Mouse (Mus musculus) MEL (cell line): ENCODE data around the gene Vrk3. TPM values are rescaled to one million over a fixed set of nuclear protein-coding genes. Genes with fewer than 3 reads are reported as not detected.
A peak's percentile ranks its signal among the peaks of the same experiment; 100 is the strongest.

Source experiments
- DNase-seq: peaks from one replicate; pipeline ENCODE4 v3.0.0; 2011; ENCODE audit warnings: low read depth, low spot score
- H3K27ac ChIP-seq: 2 replicates; pipeline ENCODE4 v1.5.1; 2012; ENCODE audit warnings: low read depth, mild to moderate bottlenecking, control low read depth, low read length, moderate library complexity; ENCODE audit not compliant: control insufficient read depth
- H3K27me3 ChIP-seq, 2 experiments: fragments of 150-350 bp in 1 of 2; sonication (generic) in 1 of 2; 2 replicates each; pipeline ENCODE4 v1.6.1; 2012; ENCODE audit warnings: low read length in 2 of 2, mild to moderate bottlenecking in 2 of 2, improper control_type of control experiment in 1 of 2, moderate library complexity in 1 of 2; ENCODE audit not compliant: insufficient read depth in 2 of 2, control insufficient read depth in 1 of 2
- H3K36me3 ChIP-seq, 2 experiments: 2 replicates each; pipeline ENCODE4 v1.6.1; 2012 to 2014; ENCODE audit warnings: low read length in 2 of 2, improper control_type of control experiment in 1 of 2, inconsistent platforms in 1 of 2, mild to moderate bottlenecking in 1 of 2; ENCODE audit not compliant: insufficient read depth in 2 of 2, control insufficient read depth in 1 of 2
- H3K4me1 ChIP-seq, 2 experiments: fragments of 150-350 bp in 1 of 2; sonication (generic) in 1 of 2; 2 replicates each; pipeline ENCODE4 v1.6.1; 2012; ENCODE audit warnings: low read length in 2 of 2, improper control_type of control experiment in 1 of 2, mild to moderate bottlenecking in 1 of 2; ENCODE audit not compliant: insufficient read depth in 2 of 2, control insufficient read depth in 1 of 2
- H3K4me3 ChIP-seq, 2 experiments: fragments of 150-350 bp in 1 of 2; sonication (generic) in 1 of 2; 2 replicates each; pipeline ENCODE4 v1.5.1; 2012; ENCODE audit warnings: low read depth in 2 of 2, low read length in 2 of 2, mild to moderate bottlenecking in 2 of 2, moderate library complexity in 2 of 2, control low read depth in 1 of 2, improper control_type of control experiment in 1 of 2; ENCODE audit not compliant: control insufficient read depth in 1 of 2, insufficient read depth in 1 of 2
- H3K79me2 ChIP-seq: 2 replicates; pipeline ENCODE4 v1.6.1; 2012; ENCODE audit warnings: mild to moderate bottlenecking, low read length, moderate library complexity; ENCODE audit not compliant: control insufficient read depth, poor library complexity, insufficient read depth
- H3K9ac ChIP-seq: 2 replicates; pipeline ENCODE4 v1.6.1; 2012; ENCODE audit warnings: low read depth, mild to moderate bottlenecking, control low read depth, low read length, moderate library complexity; ENCODE audit not compliant: control insufficient read depth, poor library complexity, severe bottlenecking
- H3K9me3 ChIP-seq: fragments of 150-350 bp; sonication (generic); replicated peaks from 2 replicates; pipeline ENCODE4 v1.6.1; 2012; ENCODE audit warnings: mild to moderate bottlenecking, low read length, improper control_type of control experiment, moderate library complexity; ENCODE audit not compliant: insufficient read depth
- CHD1 ChIP-seq: IDR thresholded peaks from 2 replicates; pipeline ENCODE4 v1.6.1; 2012; ENCODE audit warnings: low read depth, mild to moderate bottlenecking, inconsistent platforms, low read length, improper control_type of control experiment
- CHD2 ChIP-seq: IDR thresholded peaks from 2 replicates; pipeline ENCODE4 v1.6.1; 2011; ENCODE audit warnings: low read length, improper control_type of control experiment
- ELF1 ChIP-seq: IDR thresholded peaks from 2 replicates; pipeline ENCODE4 v1.6.1; 2014; ENCODE audit warnings: low read depth, mild to moderate bottlenecking, inconsistent platforms, low read length, improper control_type of control experiment, moderate library complexity
- GATA1 ChIP-seq: IDR thresholded peaks from 2 replicates; pipeline ENCODE4 v1.6.1; 2011; ENCODE audit warnings: low read depth, low read length, improper control_type of control experiment
- HCFC1 ChIP-seq: IDR thresholded peaks from 2 replicates; pipeline ENCODE4 v1.6.1; 2012; ENCODE audit warnings: low read depth, mild to moderate bottlenecking, inconsistent platforms, low read length, improper control_type of control experiment, moderate library complexity
- KAT2A ChIP-seq: conservative IDR thresholded peaks from 2 replicates; pipeline ENCODE4 v1.6.1; 2012; ENCODE audit warnings: low read depth, low read length, improper control_type of control experiment, inconsistent platforms
- MAFK ChIP-seq: IDR thresholded peaks from 2 replicates; pipeline ENCODE4 v1.6.1; 2011; ENCODE audit warnings: low read depth, mild to moderate bottlenecking, low read length, improper control_type of control experiment, borderline replicate concordance
- MEF2A ChIP-seq: IDR thresholded peaks from 2 replicates; pipeline ENCODE4 v1.6.1; 2014; ENCODE audit warnings: low read depth, mild to moderate bottlenecking, inconsistent platforms, low read length, improper control_type of control experiment; ENCODE audit not compliant: poor library complexity, insufficient replicate concordance, severe bottlenecking; ENCODE audit errors: extremely low read depth
- MXI1 ChIP-seq: IDR thresholded peaks from 2 replicates; pipeline ENCODE4 v1.6.1; 2011; ENCODE audit warnings: mild to moderate bottlenecking, low read depth, low read length, improper control_type of control experiment
- MYB ChIP-seq: IDR thresholded peaks from 2 replicates; pipeline ENCODE4 v1.6.1; 2011; ENCODE audit warnings: mild to moderate bottlenecking, low read depth, low read length, improper control_type of control experiment
- NELFE ChIP-seq: IDR thresholded peaks from 2 replicates; pipeline ENCODE4 v1.6.1; 2011; ENCODE audit warnings: low read depth, low read length, improper control_type of control experiment
- POLR2AphosphoS5 ChIP-seq: IDR thresholded peaks from 2 replicates; pipeline ENCODE4 v1.6.1; 2012; ENCODE audit warnings: low read depth, borderline replicate concordance, mild to moderate bottlenecking, inconsistent platforms, low read length, moderate library complexity, mixed read lengths
- RCOR1 ChIP-seq: IDR thresholded peaks from 2 replicates; pipeline ENCODE4 v1.6.1; 2012; ENCODE audit warnings: low read depth, mild to moderate bottlenecking, inconsistent platforms, low read length, improper control_type of control experiment
- SIN3A ChIP-seq: IDR thresholded peaks from 2 replicates; pipeline ENCODE4 v1.6.1; 2012; ENCODE audit warnings: low read length, improper control_type of control experiment, inconsistent platforms
- SMC3 ChIP-seq: IDR thresholded peaks from 2 replicates; pipeline ENCODE4 v1.6.1; 2011; ENCODE audit warnings: low read depth, low read length, improper control_type of control experiment
- TCF12 ChIP-seq: IDR thresholded peaks from 2 replicates; pipeline ENCODE4 v1.6.1; 2014; ENCODE audit warnings: low read depth, mild to moderate bottlenecking, inconsistent platforms, low read length, improper control_type of control experiment, moderate library complexity
- UBTF ChIP-seq: IDR thresholded peaks from 2 replicates; pipeline ENCODE4 v1.6.1; 2012; ENCODE audit warnings: low read depth, mild to moderate bottlenecking, inconsistent platforms, low read length, improper control_type of control experiment, moderate library complexity, borderline replicate concordance; ENCODE audit not compliant: insufficient read depth
- ZKSCAN1 ChIP-seq: IDR thresholded peaks from 2 replicates; pipeline ENCODE4 v1.6.1; 2012; ENCODE audit warnings: low read depth, mild to moderate bottlenecking, inconsistent platforms, low read length, improper control_type of control experiment, moderate library complexity
- polyA plus RNA-seq, 2 experiments: library from polyadenylated mRNA; stranded (reverse) in 1 of 2; unstranded in 1 of 2; fragments of >175 nt in 1 of 2; fragments of >200 nt in 1 of 2; gene quantifications; 2 replicates each; pipeline versions ENCODE4 v1.2.1 to v1.2.4; 2012; ENCODE audit warnings: low replicate concordance in 2 of 2, low read depth in 1 of 2; ENCODE audit not compliant: insufficient read length in 2 of 2, insufficient read depth in 1 of 2, missing spikeins in 1 of 2
- total RNA-seq: library from RNA; depleted of rRNA; stranded (reverse); fragments of 300-350 nt; gene quantifications from 2 replicates; pipeline ENCODE4 v1.2.3, GENCODE M21; 2012

Vrk3 gene
- total and polyA plus RNA-seq, 3 experiments, result 24.9 to 55.6 TPM; not detected in 1

- H3K9ac ChIP-seq, result no peak overlapping the region
- H3K36me3 ChIP-seq, result no peaks in the 10 kb centered on the region; a peak in 2 of 4 replicates
- no peaks in the 10 kb centered on the region for H3K27me3 ChIP-seq
- H3K4me1 ChIP-seq, result no peaks in the 10 kb centered on the region
- no peaks in the 10 kb centered on the region for H3K9me3 ChIP-seq
- no peaks in the 10 kb centered on the region for H3K79me2 ChIP-seq
- no peak overlapping the region for H3K4me3 ChIP-seq
- no peak overlapping the region for H3K27ac ChIP-seq
- no peak for DNase-seq
- TF ChIP-seq MEF2A, result no peak
- TF ChIP-seq ELF1, result no peak
- TF ChIP-seq HCFC1, result no peak
- peak; percentile 65 for TF ChIP-seq MAFK
- TF ChIP-seq, all 39 proteins: peak for 1
Observed at GRCm38 (mm10) chr7:44757164-44757563, 9.0 kb downstream of the Vrk3 start.

DNA sequence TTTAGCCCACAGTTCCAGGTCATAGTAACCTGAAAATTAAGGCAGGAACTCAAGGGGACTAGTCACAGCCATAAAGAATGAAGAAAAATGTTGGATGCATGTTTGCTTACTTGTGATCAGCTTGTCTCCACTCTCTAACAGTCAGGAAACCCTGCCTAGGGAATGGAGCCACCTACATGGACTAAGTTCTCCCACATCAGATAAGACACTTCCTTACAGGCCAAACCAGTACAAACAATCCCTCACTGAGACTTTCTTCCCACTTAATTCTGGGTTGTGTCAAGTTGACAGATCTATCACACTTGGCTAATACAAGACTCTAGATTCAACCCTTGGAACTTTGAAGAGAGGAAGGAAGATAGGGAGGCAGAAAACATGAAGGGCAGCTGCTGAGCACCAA is 12.2 kb downstream of the Vrk3 start:
- Histone ChIP-seq H3K36me3 (no peaks in the 10 kb centered on the region; a peak in 2 of 4 replicates), H3K27me3 (no peaks in the 10 kb centered on the region)
- TF ChIP-seq GATA1, result peak; percentile 52; the same call in 1 of the 2 replicates
- no peak for TF ChIP-seq MEF2A
- no peak for TF ChIP-seq MYB
- TF ChIP-seq, all 39 proteins: peak for 1
- no peaks in the 10 kb centered on the region for H3K9me3 ChIP-seq
- no peak overlapping the region for H3K27ac ChIP-seq
- no peak for DNase-seq
- no peaks in the 10 kb centered on the region for H3K79me2 ChIP-seq
- no peaks in the 10 kb centered on the region for H3K4me1 ChIP-seq
- no peak overlapping the region for H3K4me3 ChIP-seq
- H3K9ac ChIP-seq, result no peak overlapping the region

- DNase-seq, result no peak
- H3K9me3 ChIP-seq, result no peaks in the 10 kb centered on the region
- H3K9ac ChIP-seq, result no peak overlapping the region
- peaks cover 0 to 2% of the 10 kb centered on the region in 2 experiments; a peak in 1 of 4 replicates for H3K4me1 ChIP-seq
- TF ChIP-seq CHD2 (no peak), UBTF (no peak), ZKSCAN1 (no peak), CHD1 (no peak), TCF12 (no peak), NELFE (no peak), MXI1 (no peak), POLR2AphosphoS5 (no peak), MAFK (no peak), KAT2A (no peak), SIN3A (no peak), SMC3 (no peak), RCOR1 (no peak)
- TF ChIP-seq, all 39 proteins: peak for 0
- Histone ChIP-seq H3K27ac (no peak overlapping the region), H3K79me2 (no peaks in the 10 kb centered on the region), H3K4me3 (no peak overlapping the region), H3K27me3 (no peaks in the 10 kb centered on the region), H3K36me3 (peaks cover 0 to 4% of the 10 kb centered on the region in 2 experiments; a peak in 1 of 4 replicates)
Observed at GRCm38 (mm10) chr7:44768129-44768528, 19.9 kb downstream of the Vrk3 start.
